Mouse (Mus musculus) adipose tissue, adult 10 weeks (tissue): ENCODE measurements around the gene Olfr310. TPM values are rescaled to one million over a fixed set of nuclear protein-coding genes. Genes with fewer than 3 reads are reported as not detected.

Experiments
- polyA plus RNA-seq: library from polyadenylated mRNA; stranded (reverse); fragments of 350-450 nt; fragmentation: Illumina TruSeq; extraction: RNeasy Lipid Tissue Mini Kit (QIAGEN cat#74804); gene quantifications from one replicate; pipeline ENCODE4 v1.2.3, GENCODE M21; 2014; ENCODE audit warnings: low read depth, low replicate concordance

Gene Olfr310
- polyA plus RNA-seq, result not detected

DNA sequence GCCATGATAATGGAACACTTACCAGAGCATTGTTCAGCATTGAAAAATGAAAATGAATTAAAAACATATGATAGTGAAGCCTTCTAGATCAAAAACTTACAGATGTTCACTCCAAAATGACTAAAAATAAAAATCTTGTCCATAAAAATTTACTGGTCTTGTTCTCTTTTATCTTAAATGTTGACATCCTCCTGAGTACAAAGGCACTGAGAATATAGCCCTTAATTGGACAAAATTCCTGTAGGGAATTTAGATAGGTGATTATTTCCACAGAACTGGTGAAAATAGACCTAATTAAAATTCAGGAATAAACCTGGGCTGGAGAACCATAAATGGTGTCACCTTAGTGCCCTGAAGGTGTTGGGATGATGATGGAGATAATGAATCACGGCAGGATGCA, at the start of gene Olfr310:
TSS of gene Olfr310 (minus strand) at position 101 of the 400 bp plus-strand sequence.

DNA sequence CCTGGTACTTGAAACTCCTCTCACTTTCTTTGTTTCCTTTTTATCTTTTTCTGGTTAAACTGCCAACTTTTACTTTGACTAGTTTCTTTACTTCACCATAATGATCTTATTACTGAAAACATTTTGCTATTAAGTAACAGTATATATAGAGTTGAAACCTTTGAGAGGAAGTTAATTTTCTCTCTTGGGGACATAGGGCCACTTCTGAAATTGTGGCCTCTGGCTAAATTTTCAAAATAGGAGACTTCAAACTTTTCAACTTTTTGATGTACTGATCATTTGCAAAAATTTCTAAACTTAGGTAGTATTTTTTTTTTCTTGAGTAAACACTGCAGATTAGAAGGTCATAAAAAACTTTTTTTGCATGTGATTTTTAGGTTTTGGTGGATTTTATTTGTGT, 48.6 kb upstream of the Olfr310 start, which contains the start of gene Olfr308:
TSS of gene Olfr308 (minus strand) at position 101 of the 400 bp plus-strand sequence.

DNA sequence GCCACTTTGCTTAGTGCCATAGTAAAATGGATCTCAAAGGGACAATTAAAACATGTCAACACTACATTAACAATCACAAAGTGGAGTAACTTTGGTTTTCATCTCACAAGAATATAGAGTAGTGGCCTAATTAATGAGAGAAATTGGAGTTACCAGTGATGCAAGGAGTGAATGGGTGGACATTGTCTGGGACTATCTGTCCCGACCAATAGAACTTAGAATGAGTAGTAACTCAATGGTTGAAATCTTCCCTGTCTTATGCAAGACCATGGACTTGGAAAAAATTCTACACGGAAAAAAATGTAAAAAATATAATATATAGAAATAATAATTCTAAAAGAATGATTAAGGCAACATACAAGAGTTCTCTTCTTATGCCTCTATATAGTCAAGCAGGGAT, 36.6 kb upstream of the Olfr310 start, which contains the start of gene Olfr309:
TSS of gene Olfr309 (minus strand) at position 101 of the 400 bp plus-strand sequence.

GRCm38 (mm10) chr7:86246208-86246607, 30.8 kb downstream of the Olfr310 start, which contains the start of gene Vmn2r76:
TSS of gene Vmn2r76 (minus strand) at chr7:86246308.

Other genes starting within 250 kb of the Olfr310 start
- gene Vmn2r75, start 105.4 kb downstream of the Olfr310 start, polyA plus RNA-seq, result not detected
- not detected for gene Vmn2r76, start 30.9 kb downstream of the Olfr310 start, polyA plus RNA-seq
- gene Olfr309, start 36.5 kb upstream of the Olfr310 start, polyA plus RNA-seq, result not detected
- gene Olfr308, start 48.5 kb upstream of the Olfr310 start, polyA plus RNA-seq, result not detected
- gene Olfr307, start 60.4 kb upstream of the Olfr310 start, polyA plus RNA-seq, result not detected
- not detected for gene Olfr305, start 89.8 kb upstream of the Olfr310 start, polyA plus RNA-seq
- gene Olfr304, start 109.5 kb upstream of the Olfr310 start, polyA plus RNA-seq, result not detected
- gene Olfr303, start 120.6 kb upstream of the Olfr310 start, polyA plus RNA-seq, result not detected
- gene Olfr301, start 126.7 kb upstream of the Olfr310 start, polyA plus RNA-seq, result not detected
- gene Olfr299, start 182.7 kb upstream of the Olfr310 start, polyA plus RNA-seq, result not detected
- not detected for gene Olfr298, start 215.3 kb upstream of the Olfr310 start, polyA plus RNA-seq
- not detected for gene Olfr297, start 242.8 kb upstream of the Olfr310 start, polyA plus RNA-seq